Mouse (Mus musculus) cerebellum, adult 11-12 months (tissue): ENCODE measurements at regions not wholly inside any gene's neighbourhood (a gene's known extent, or its start where the extent isn't known, plus 50 kb on each side); places are given as distances from the start of the nearest gene placed in this dataset.
"Not testable (repeated sequence)": the region's sequence is repeated elsewhere in the genome, so short reads cannot be mapped to it uniquely, and the experiment has no call there.

Source experiments
- DNase-seq: peaks from one replicate; pipeline ENCODE4 v3.0.0; 2022

DNA sequence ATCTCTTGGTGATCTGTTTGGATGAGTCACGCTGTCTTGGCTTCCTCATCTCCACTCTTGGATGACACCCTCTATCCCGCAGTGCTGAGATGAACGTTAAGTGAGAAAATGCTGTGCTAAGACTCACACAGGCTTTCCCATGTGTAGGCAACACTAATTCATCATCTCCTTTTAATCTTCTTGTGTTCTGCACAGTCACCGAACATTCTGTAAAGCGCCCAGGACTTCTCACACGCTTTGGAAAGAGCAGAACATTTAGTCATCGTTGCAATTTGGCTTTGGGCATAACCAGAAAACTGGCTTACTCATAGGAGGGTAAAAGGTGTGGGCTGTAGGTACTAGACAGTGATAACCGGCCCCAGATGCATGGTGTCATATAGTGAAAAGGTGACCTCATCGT lies 94.9 kb downstream of the Plppr4 start:
- DNase-seq = no peak

DNA sequence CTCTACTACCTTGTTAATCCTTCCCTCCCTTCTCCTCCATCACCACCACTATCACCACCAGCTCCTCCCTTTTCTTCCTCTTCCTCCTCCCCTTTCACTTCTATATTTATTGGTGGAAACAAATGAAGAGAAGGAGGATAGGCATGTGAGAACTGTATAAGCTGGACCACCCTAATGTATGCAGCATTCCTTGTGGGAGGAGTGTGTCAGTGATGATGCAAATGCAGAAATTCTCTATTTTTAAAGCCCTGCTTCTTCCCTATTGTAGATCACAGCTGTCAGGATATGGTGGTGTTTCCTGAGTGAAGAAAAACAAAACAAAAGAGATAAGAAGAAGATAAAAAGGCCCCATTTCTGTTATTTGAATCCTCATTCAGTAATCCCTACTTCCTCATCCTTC lies 112.8 kb downstream of the Plppr4 start:
- DNase-seq = no peak

DNA sequence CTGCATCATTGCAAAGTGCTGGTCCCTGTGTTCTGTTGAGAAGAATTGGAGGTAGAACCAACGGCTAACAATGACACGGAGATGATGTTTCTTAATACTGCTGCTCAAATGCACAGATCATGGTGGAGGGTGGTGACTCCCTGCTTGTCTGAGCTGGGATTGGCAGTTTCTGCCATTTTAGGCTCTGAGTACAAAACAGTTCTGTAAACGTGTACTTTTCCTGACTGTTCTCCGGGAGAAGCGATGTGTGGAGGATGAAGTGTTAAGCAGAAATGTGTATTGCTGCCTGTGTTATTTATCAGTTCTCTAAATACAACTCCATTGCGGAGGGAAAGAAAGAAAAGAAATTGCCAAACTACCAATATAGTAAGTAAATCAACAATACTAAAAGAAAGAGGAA lies 118.9 kb downstream of the Plppr4 start:
- DNase-seq = no peak

DNA sequence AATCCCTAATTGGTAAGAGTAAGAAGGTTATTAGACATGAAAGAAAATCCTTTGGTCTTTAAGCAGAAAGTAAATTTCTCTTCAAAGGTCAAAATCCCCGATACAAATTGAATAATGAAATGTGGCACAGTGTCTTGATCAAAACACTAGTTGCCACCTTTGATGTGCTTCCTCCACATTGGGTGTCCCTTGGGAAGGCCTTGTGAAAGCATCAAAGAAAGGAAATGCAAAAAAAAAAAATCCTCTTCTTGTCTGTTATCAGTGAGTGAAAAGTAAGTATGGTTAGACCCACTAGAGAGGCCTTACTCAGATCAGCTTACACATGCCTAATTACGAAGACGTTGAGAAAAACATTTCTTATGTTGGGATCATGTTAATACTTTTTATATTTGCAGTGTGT lies 134.1 kb downstream of the Plppr4 start:
- DNase-seq = no peak

DNA sequence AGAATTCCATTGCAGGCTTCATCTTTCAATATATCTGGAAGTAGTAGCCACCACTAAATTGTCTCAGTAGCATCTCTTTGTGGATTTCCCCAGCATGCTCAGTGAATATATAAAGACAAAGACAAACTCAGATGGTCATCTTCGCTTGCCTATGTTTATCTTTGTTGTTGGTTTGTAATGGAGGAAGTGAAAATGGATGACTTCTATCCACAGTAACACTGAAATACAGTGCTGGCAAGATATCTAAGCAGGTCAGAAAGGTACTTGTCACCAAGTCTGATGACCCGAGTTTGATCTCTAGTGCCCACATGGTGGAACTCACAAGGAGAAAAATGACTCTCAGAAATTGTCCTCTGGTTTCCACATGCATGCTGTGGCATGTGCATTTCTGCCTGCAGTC lies 135.6 kb downstream of the Plppr4 start:
- DNase-seq = no peak

DNA sequence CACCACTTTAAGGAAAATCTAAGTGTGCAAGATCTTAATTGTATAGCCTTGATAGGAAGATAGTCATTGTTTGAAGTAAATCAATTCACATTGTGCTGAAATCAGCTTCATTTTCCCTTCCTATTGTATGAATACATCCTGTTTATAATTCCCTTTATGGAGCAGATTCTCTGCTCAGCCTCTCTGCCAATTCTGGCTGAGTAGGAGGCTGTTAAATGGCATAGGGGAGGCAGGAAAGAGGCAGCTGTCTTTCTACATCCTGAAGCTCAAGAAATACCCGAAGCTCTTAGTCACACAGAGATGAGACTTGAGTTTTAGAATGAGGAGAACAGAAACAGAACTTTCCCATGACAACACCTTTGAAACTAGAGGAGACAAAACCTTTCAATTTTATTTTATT lies 142.7 kb downstream of the Plppr4 start:
- DNase-seq = no peak

DNA sequence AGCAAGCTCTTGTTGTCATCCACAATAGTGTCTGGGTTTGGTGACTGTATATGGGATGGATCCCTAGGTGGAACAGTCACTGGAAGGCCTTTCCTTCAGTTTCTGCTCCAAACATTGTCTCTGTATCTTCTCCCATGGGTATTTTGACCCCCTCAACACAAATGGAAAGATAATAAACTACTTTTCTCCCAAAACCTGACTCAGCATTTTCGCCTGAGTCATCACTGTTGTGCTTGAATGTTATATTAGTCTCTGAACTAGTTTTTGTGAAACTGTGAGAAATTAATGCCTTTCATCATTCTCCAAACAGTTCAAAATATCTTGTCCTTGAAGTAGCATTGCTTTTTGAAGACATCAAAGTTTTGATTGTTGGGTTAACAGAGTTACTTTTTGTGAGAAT lies 168.8 kb downstream of the Plppr4 start:
- no peak for DNase-seq

DNA sequence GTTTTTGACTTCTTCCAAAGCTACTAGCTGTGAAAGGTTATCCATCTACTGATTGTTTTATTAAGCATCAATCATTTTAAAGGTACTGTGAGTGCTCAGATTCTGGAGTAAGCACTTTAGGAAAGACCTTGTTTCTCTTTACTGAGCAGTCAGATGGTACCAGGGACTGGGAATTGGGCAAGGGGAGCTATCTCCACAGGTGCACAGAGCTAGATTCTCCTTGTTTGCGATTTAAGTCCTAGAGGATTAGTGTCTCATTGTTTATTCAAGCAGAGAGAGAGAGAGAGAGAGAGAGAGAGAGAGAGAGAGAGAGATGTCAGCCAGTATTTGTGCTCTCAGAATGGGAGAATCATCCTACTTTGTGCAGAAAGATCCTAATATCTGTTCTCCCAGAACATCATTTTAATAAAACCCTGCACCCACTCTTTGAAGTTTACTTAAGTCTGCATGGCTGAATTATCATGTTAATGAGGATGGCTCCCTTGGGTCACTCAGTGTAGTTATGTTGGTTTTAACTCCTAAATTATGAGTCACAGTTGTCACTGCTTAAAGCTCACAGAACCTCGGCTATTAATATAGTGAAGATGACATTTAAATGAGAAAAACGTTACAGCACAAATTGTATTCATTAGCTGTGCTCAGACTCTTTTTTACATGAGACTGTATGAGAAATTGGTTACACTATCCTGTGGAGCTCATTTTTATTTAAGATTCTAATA lies 171.7 kb downstream of the Plppr4 start:
- no peak for DNase-seq

DNA sequence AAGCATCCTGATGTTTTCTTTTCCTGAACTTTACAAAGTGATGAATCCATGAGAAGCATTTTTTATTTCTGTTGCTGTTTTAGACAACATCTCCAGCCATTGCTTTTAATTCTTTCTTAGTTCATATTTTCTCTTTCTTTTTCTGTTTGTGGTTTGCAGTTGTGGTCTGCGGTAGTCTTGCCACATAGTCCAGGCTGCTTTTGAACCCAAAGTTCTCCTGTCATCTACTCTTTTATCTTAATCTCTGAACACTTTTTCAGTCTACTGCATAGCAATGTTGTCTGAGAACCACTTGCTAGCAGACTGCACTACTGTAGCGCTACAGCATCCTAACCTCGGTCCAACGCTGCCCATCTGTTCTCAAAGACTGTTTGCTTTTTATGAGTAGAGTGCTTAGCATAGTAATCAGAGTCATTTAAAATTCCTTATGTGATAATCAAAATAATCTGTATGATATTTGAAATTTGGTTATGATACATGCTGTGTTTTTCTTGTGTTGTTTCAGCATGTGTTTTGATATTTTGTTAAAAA lies 177.0 kb downstream of the Plppr4 start:
- no peak for DNase-seq

DNA sequence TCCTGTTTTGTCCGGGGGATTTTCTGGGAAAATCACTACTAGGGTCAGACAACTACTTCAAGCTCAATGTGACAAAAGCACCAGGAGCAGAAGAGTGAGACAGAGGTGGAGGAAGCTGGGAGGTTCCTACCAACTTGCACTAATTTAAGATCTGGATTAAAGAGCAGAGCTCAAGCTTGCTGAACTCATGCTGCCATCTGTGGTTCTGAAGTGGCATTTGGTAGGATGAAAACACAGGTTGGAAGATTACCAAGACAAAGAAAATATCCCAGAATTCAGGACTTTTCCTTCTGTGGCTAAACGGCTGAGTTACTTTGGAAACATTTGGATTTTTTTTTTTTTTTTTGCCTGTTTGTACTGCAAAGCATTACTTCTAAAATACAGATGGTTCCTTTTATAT lies 190.9 kb downstream of the Plppr4 start:
- no peak for DNase-seq

DNA sequence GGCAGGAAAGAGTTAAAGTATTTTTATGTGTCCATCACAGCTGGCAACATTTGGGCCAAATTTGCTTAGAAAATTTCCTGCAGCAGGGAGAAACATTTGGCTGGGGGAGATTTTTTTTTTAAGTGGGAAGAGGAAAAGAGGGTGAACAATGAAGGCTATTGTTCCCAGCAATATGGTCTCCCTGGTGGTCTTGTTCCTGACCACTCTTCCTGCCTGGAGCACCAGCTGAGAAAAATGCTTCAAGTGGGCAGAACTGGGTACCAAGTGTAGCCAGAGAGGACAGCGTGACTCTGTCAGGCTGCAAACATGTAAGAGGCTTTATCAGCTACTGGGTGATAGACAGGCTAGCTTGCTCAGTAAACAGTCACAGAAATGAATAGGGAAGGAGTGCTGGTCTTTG lies 194.3 kb upstream of the Palmd start:
- no peak for DNase-seq

DNA sequence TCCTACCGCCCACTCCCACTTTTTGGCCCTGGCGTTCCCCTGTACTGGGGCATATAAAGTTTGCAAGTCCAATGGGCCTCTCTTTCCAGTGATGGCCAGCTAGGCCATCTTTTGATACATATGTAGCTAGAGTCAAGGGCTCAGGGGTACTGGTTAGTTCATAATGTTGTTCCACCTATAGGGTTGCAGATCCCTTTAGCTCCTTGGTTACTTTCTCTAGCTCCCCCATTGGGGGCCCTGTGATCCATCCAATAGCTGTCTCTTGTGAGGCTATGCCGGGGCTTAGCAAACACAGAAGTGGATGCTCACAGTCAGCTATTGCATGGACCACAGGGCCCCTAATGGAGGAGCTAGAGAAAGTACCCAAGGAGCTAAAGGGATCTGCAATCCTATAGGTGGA lies 191.9 kb upstream of the Palmd start:
- not testable (repeated sequence) for DNase-seq

DNA sequence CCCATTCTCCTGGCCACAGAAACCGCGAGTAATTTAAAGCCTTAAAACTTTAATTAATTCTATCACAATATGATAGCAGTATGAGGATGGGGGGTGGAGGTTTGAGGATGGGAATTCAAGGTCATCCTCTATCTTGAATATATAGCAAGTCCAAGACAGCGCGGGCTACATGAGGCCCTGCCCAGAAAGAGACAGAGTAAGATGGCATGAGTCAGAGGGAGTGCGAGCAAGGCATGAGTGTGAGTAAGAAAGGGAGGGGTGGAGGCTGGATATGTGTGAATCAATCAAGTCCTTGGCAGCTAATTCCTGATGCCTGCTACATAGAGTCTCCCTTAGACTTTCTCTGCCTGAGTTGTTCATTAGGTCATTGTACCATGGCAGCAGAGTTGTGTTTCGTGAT lies 186.5 kb upstream of the Palmd start:
- DNase-seq = no peak

DNA sequence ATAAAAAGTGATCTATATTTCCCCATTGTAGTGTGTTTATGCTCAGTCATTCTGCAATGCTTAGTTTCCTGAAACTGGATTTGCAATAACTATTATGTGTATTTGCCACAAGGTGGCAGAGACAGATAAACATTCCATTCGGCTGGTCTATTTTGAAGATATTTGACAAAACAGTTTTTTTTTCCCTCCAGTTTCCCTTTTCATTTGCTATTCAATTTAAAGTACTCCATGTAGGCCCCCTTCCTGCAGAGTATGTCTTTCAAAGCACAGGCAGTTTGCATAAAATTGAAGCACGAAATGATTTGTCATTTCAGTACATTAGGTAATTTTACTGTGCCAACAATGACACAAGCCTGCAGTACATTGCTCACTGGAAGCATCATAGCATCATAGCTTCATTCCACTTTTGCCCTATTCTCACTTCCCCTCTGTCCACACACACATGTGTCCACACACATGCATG lies 184.3 kb upstream of the Palmd start:
- DNase-seq = no peak

DNA sequence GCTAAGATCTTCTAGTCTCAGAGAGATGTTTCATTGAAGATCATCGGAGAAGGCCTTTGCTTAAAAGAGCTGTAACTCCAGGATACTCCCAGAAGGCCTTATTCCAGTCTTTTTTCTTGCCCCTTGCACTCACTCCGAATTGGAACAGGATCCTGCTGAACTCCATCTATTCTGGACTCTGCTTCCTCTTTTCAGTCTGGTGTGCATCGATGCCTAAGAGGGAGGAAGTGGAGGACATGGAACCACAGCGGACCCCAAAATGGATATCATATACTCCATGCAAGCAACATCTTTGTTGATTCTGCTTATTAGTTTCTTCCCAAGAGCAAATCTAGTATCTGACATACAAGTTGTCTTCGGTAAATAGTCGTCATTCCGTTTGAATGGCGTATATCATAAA lies 183.6 kb upstream of the Palmd start:
- DNase-seq = no peak

DNA sequence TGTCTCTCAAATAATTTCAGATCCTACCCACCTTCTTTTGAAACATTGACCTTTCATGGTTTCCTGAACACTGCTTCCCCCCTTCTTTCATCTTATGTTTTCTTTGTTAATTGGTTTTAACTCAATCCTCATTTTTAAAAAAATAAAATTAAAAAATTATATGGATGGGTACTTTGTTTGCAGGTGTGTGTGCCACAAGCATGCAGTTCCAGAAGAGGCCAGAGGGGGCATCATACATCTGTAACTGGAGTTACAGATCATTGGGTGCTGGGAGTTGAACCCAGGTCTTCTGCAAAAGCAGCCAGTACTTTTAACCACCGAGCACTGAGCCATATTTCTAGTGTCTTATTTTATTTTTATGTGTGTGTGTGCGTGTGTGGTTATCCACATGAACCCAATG lies 178.6 kb upstream of the Palmd start:
- DNase-seq = no peak

DNA sequence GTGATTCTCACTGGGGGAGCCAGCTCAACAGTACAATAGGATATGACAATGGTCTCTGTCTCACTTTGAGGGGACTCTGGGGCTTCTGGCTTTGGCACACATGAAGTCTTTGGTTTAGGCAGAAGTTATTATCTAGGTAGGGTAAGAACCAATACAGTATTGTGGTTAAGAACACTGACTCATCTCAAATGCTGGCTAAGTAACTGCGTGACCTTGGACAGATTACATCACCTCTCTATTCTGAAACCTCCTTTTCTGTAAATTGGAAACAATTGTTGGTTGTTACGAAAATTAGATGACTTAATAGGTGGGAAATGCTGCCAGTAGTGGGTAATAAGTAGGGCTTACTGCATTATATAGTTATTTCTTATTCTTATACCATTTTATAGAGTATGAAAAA lies 171.0 kb upstream of the Palmd start:
- DNase-seq = no peak

DNA sequence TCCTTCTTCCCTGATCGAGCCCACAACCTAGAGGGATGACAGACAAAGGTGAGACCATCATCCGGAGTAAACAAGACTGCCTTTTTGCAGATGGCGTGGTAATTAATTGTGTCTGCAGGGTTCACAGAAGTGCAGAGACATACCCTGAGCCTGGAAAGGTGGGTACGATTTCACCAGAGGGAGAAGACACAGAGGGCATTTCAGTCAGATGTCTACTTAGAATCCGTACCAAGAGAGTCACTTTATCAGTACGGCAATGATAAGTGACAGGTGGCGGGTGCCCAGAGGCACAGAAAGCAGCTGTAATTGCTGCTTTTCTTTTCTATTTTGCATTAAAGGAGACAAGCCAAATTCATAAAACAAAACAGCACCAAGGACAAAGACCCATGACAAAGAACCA lies 169.9 kb upstream of the Palmd start:
- peak; percentile 3 for DNase-seq

DNA sequence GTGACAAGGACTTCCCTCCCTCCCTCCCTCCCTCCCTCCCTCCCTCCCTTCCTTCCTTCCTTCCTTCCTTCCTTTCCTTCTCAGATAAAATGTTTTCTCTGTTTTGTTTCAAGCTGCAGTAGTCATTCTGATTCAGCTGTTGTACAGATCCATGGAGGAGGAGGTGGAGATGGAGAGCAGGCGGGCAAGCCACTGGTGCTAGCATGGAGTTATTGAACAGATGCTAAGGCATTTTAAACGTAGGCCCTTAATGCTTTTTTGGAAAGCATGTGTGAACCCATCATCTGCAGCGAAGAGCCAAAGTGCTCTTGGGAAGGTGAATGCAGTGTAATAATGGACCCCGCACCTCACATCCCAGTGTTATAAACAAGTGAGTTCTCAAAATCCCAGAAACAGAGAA lies 164.1 kb upstream of the Palmd start:
- no peak for DNase-seq

DNA sequence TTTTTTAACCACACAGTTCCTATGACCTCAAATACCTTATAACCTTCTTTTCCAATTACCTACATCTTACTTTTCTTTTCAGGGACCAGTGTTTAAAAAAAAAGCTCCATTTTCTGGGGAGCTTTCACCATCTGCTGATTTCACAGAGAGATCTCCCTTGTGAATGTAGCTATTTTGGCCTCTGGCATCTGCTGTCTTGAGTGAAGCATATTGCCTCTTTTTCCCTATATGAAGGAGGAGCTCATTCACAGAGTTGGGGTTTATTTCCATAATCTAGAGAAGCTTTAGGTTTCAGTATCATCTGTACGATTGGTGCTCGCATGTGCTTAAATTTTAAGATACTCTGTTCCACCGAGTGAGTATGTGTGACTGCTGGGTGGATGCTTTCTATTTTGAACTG lies 153.4 kb upstream of the Palmd start:
- no peak for DNase-seq

DNA sequence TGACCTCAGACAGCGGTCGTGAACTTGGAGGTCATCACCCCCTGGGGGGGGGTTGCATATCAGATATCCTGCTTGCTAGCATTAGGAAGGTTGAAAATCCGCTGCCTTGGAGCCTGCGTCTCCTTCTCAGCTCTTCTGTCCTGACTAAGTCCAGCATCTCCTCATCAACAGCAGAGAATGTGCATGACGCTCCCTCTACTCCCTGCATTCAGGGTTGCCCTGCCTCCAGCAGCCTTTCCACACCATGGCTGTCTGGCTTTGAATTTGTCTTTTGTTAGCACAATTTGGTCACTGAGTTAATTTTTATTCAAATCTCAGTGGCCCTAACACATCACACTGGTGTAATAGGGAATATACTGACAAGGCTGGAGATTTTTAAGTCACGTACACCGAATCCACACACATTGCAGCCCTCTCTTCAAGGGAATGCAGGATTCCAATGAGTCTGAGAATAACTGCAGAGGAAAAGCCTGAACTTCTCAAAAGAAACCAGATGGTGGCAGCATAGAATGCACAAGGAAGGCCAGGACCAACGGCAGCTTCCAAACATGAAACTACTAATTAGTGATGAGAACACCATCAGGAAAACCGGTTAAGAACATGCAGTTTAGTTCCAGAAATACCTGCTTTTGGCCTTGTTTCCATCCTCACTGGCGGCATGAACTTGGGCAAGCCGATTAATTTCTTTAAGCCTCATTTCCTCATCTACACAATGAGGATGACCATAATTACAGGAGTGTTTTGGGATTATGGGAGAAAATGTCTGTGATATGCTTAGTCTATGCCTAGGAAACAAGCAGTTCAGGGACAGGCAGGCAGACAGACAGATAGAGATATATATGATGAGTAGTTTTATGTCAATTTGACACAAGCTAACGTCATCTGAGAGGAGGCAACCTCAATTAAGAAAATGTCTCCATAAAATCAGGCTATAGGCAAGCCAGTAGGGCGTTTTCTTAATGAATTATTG lies 151.6 kb upstream of the Palmd start:
- DNase-seq = peak; percentile 6

DNA sequence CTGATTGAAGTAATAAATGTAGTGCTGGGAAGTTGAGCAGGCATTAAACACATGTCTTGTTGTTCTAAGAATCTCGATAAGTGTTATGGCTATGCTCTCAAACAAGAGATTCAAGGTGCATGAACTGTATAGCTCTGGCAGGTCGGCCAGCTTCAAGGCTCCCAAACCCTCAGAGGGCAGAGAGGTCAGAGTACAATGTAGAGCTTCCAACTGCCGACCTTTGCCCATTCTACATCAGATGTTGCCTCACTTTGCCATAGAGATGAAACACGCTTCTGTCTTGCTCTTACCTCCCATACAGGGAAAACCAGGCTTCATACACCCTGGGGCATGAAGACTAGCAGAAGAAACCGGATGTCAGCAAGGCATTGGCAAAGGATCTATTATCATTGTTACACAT lies 150.8 kb upstream of the Palmd start:
- DNase-seq = no peak

DNA sequence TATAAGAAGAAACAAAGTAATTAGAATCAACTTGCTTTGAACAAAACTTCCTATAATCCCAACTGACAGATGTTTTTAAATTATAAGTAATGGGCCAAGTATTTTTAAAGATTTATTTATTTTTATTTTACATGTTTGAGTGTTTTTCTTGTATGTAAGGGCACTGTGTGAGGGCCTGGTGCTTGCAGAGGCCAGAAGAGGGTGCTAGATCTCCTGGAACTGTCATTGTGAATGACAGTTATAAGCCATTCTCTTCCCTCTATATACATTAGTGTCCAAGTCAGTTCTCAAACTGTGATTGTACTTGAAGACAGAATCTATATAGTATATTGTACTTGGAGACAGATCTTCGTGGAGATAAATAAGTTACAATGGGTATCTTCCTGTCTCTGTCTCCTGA lies 149.1 kb upstream of the Palmd start:
- no peak for DNase-seq

DNA sequence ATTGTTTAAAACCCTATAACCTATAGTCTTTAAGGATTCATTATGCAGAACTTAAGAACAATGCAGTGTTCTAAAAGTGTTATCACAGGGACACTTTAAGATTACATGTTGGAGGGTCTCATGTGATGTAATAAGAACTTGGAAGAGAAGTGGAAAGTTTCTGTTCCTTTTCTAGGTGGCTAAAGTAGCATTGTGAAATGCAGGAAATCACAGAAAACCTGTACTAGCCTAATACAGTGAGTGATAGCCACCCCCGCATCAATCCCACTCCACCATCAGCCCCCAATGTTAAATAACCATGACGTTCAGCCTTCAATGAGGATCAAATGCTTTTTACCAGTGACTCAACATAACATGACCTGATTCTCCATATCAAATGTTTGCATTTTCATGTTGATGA lies 147.4 kb upstream of the Palmd start:
- DNase-seq = no peak
